ENCODE assay signal across 9 mouse cellular contexts in genomic region chr4:101718991-101719580, GRCm38 (mm10). TPM values are rescaled to one million over a fixed set of nuclear protein-coding genes. Genes with fewer than 3 reads are reported as not detected.
DNase-seq lines count a peak whose midpoint lies in the region; ATAC-seq and TF ChIP-seq lines count a peak whose summit lies in the region.
"Had no signal": no experiment of that assay in that cellular context is flagged by ENCODE, and none has a peak within 500 bp of the region (broad histone marks: within the 10 kb centered on the region; RNA-seq: fewer than 3 reads in every experiment).

No protein-coding gene starts in this region.

- peak; percentile 11 to 13 for DNase-seq in kidney, postnatal 4 days
- no peak for DNase-seq in kidney, adult 9 months
- peak; percentile 26 for DNase-seq in embryo, embryonic 10.5 days (ENCODE audit: low spot score)
- peak; percentile 64 for DNase-seq in forebrain, postnatal 0 days
- no peak for DNase-seq in B cell, adult 2 months
- DNase-seq: cerebellum, adult 9-10 months had no signal

- no peaks in the 10 kb centered on the region; the same call in 1 of the 2 replicates for H3K4me1 ChIP-seq in forebrain, postnatal 0 days (ENCODE audit: insufficient read depth)
- peaks cover 9% of the 10 kb centered on the region; the same call in 1 of the 2 replicates for H3K4me1 ChIP-seq in lung, embryonic 16.5 days (replicated peaks; ENCODE audit: control insufficient read depth, insufficient read depth, low read length)

- H3K9ac ChIP-seq in forebrain, postnatal 0 days = no peak overlapping the region
- no peak overlapping the region for H3K9ac ChIP-seq in lung, embryonic 16.5 days (ENCODE audit: low read length)
- H3K9ac ChIP-seq: neural tube, embryonic 13.5 days had no signal

- no peaks in the 10 kb centered on the region for H3K9me3 ChIP-seq in forebrain, postnatal 0 days (ENCODE audit: low read length)
- H3K9me3 ChIP-seq in lung, embryonic 16.5 days (ENCODE audit: control insufficient read depth, low read length) = no peaks in the 10 kb centered on the region
- H3K9me3 ChIP-seq: neural tube, embryonic 13.5 days had no signal

- no peaks in the 10 kb centered on the region for H3K36me3 ChIP-seq in forebrain, postnatal 0 days (ENCODE audit: insufficient read depth)
- H3K36me3 ChIP-seq in lung, embryonic 16.5 days (ENCODE audit: control insufficient read depth, insufficient read depth, low read length) = no peaks in the 10 kb centered on the region
- H3K36me3 ChIP-seq: neural tube, embryonic 13.5 days had no signal

- peak; percentile 92 for ATAC-seq in forebrain, postnatal 0 days
- peak; percentile 59; the same call in 1 of the 2 replicates for ATAC-seq in lung, embryonic 16.5 days (ENCODE audit: low read depth)
- no peak for ATAC-seq in activated CD4-positive, CD25-positive, alpha-beta regulatory T cell, adult 4 months

- H3K4me2 ChIP-seq in forebrain, postnatal 0 days (ENCODE audit: low read depth) = no peak overlapping the region
- H3K4me2 ChIP-seq in lung, embryonic 16.5 days (ENCODE audit: low read depth, low read length) = no peak overlapping the region
- H3K4me2 ChIP-seq: neural tube, embryonic 13.5 days had no signal

- TF ChIP-seq CTCF in forebrain, postnatal 0 days (IDR thresholded peaks at IDR 0.05; ENCODE audit: low read depth) = peak; percentile 40

- H3K27me3 ChIP-seq in forebrain, postnatal 0 days (ENCODE audit: insufficient read depth, low read length) = peaks cover 14% of the 10 kb centered on the region; the same call in 1 of the 2 replicates
- no peaks in the 10 kb centered on the region for H3K27me3 ChIP-seq in lung, embryonic 16.5 days (ENCODE audit: control insufficient read depth, insufficient read depth, low read depth, low read length)

- no peak overlapping the region for H3K27ac ChIP-seq in forebrain, postnatal 0 days (ENCODE audit: low read depth, low read length)
- H3K27ac ChIP-seq in lung, embryonic 16.5 days (ENCODE audit: low read length) = no peak overlapping the region
- H3K27ac ChIP-seq: neural tube, embryonic 13.5 days had no signal

- WGBS in forebrain, postnatal 0 days = 8% methylated on average over 5 of the region's 5 CpGs
- WGBS in lung, embryonic 16.5 days = 14% methylated on average over 5 of the region's 5 CpGs

- no peak overlapping the region for H3K4me3 ChIP-seq in forebrain, postnatal 0 days (ENCODE audit: low read depth, low read length)
- H3K4me3 ChIP-seq in lung, embryonic 16.5 days (ENCODE audit: low read length) = no peak overlapping the region
- H3K4me3 ChIP-seq: neural tube, embryonic 13.5 days had no signal

RNA-seq across cellular contexts. Expression of gene Lepr, which starts 1.9 kb away (rescaled TPM):
- total RNA-seq in forebrain, postnatal 0 days (2014; rRNA removed) = 5.2 and 6.9 TPM in 2 replicates
- 2.8 and 3.8 TPM in 2 replicates for polyA plus RNA-seq in forebrain, postnatal 0 days (2015; fragmentation: Nextera tagmentation; extraction: Ambion mirVana)
- polyA plus RNA-seq in lung, embryonic 16.5 days (2015; fragmentation: Nextera tagmentation; extraction: Ambion mirVana) = 6.6 and 8.5 TPM in 2 replicates
- 1 to 10 TPM in 1 of 2 experiments, not detected in 1; 1.2 TPM for polyA plus RNA-seq in activated CD4-positive, CD25-positive, alpha-beta regulatory T cell, adult 4 months (2017; shearing (Covaris generic))

Comparison
In these comparisons a context has a peak if more than half of its experiments do, and no peak if none do; other contexts are left out.
1. DNase-seq: peak in kidney, postnatal 4 days (2 of 2), embryo, embryonic 10.5 days (single experiment) and forebrain, postnatal 0 days (single experiment); none in kidney, adult 9 months (single experiment) and B cell, adult 2 months (0 of 2).